Mouse (Mus musculus) ES-CJ7 (cell line): ENCODE results near the gene Dgkg.

Experiments used
- DNase-seq: peaks from one replicate; pipeline ENCODE4 v3.0.0; 2011; ENCODE audit warnings: low read depth, low spot score

Dgkg gene

DNA sequence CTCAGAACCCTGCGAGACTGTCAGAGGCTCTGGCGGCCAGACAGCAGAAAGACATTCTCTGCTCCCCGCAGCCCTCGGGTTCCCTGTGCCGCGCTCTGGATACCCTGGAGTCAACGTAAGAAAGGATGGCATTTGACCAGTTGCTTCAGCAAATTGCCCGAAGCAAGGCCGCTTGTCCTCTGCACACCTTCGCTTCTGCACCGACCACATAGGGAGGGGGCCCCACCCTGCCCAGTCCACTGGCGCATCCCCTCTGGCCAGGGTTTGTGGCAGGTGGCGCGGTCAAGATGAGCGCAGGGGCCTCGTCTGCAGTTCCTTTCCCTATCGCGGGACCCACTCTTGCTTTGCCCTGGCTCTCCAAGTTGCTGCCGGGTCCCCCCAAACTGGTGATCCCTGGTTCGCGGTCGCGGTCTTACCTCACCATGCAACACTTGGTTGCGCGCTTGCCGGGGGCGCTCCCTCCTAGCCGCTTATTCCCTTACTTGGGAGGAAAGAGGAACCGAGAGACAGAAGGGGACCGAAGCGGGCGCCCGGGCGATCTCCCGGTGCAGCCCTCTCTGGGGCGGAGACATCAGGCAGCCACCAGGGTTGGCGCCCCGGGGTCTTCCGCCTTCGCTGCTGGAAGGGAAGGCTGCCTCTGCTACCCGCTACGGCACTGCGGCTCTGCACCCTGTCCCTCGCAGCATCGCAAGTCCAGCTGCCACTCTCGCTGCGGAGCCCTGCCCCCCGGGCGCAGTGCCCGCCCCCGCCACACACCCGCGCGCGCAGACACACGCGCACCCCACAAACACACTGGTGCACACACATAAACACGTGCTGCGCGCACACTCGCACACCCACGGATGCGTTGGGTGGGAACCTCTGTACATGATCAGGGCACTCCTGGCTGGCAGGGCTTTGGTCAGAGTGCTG is at the start of gene Dgkg:
Gene Dgkg, minus strand, starts transcription at position 689 of the 912 bp plus-strand sequence.
- DNase-seq = peak; percentile 14

DNA sequence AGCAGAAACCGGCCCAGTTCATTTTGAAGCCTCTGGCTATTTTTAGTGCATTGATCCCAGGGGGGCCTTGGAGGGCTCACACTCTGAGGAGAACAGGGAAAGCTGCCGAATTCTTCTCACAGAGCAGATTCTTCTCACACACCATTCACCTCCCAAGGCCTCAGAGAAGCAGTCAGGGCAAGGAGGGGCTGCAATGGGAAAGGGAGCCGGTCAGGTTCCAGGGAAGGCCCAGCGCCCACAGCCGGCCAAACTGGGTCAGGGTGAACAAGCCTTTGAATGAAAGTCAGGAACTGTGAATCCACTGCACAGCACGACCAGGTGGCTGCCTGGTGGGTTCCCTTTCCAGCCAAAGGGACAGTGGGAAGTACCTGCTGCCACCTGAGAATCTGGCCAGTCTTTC is 47.9 kb upstream of the Dgkg start:
- DNase-seq = no peak

DNA sequence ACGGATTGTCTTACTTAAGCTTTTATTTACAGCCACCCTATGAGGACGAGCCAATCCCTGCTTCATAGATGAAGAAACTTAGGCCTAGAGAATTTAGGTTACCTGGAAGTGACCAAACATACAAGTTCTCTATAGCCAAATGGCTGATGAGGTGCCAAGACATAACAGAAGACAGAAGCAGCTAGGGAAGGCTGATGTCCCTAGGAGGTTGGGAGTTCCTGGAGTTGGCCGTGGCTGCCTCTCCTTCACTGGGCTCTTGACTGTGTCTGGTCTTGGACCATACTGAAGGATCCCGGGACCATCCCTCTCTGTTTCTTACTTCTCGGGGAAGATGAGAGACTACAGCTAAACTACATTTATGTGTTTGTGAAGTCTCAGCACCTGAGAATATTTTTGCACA is 47.1 kb upstream of the Dgkg start:
- no peak for DNase-seq

DNA sequence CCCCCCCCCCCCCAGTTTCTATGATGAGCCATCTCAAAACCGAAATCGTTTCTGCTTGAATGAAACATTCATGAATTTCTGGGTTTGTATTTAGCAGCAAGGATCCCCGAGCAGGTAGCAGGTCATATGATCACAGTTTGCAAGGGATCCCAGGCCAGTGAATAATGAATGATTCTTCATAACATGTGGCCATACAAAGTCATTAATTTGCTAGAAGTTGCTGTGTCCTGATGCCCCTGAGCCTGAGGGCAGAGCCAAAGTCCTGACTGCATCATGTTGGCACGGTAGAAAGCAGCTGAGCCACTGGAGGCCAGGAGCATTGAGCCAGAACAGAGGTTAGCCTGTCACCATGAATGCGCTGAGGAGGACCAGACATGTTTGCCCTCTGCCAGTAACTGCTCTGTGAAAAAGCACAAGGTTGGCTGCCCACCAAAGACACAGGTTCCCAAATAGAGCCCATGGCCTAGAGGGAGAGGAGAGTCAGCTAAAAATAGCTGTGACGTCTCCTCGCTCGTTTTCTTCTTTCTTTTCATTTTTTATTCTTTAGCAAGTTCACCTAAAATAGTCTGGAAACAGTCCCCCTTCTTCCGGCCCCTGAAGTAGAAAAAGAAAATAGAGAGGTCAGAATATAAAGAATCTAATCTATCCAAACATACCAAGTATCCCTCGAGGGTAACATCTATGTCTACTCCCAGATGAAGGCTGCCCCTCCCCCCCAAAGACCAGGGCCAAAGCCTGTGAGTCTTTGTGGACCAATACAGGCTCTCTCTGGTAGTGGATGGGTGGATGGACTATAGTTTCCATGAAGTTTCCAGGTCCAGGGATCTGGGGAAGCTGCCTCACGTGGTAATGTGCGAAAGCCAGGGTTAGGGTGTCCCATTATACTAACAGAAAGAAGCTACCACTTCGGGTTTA is 42.1 kb upstream of the Dgkg start:
- no peak for DNase-seq

DNA sequence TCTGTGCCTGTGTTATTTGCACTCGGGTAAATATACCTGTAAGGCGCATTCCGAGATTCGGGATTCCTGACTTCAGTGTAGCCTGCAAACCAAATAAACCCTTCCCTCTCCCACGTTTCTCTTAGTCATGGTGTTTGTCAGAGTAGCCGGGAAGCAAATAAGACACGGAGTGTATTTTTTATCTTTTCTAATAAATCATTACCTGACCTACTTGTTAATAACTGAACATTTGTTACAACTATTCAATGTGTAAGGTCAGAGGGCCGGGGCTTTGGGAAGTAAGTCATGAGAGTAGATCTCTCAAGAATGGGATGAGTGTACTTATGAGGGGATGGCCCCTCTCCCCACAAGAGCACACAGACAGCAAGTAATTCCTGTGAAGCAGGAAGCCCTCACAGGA is 41.1 kb upstream of the Dgkg start:
- DNase-seq = no peak

DNA sequence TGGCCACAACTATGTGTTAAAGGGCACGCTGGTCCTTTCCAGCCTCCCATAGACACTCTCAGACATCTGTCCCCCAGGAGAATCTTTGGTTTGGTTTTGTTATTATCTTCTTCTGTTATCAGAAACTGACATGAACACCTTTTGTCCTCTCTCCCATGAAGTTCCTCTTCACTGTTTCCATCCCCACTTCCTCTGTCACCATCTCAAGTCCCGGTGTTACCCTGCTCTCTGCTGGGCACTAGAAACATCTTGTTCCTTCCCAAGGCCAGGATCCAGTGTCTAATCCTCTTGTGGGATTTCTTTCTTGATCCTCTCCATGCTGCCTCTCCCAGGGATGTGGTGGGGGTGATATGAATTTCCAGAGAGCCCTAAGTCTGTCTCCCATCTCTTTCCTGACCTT is 32.6 kb upstream of the Dgkg start:
- DNase-seq = no peak

DNA sequence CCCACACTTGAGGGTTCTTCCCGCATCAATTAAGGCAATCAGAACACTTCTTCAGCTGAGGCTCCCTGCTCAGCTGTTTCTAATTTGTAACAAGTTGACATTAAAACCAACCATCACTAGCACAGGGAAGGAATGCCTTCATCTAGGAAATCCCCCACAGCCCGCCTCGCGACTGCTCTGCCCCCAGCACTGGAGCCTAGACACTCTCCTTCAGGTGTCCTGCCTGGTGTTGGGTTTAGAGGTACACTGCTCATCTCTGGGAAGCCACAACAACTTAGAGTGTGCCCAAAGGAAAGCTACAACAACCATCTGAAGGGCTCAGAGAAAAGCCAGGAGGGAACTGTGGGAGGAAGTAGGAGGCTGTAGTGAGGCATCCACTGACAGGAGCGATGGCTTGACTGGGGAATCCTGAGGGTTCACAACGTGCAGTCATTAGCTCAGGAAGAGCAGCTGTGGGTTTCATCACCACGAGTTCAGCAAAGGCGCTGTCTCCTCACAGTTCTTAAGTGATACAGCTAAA is 30.8 kb upstream of the Dgkg start:
- DNase-seq = no peak

DNA sequence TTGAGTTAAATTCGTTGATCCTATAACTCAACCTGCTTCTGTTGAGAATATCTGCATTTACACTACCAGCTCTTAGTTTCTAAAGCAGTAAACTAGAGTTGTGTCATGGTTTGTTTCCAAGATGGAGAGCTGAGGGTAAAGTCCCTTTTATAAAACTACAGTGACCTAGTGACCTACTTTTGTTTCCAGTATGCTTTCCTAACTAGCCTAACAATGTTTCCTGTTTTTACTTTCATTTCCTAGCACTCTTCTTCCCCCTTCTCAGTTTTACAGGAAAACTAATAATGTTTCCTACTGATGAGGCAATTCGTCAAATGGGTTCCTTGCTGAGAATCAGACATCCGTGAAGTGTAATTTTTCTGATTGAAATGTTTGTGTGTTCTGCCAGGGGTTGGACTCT is 26.6 kb upstream of the Dgkg start:
- DNase-seq = no peak

DNA sequence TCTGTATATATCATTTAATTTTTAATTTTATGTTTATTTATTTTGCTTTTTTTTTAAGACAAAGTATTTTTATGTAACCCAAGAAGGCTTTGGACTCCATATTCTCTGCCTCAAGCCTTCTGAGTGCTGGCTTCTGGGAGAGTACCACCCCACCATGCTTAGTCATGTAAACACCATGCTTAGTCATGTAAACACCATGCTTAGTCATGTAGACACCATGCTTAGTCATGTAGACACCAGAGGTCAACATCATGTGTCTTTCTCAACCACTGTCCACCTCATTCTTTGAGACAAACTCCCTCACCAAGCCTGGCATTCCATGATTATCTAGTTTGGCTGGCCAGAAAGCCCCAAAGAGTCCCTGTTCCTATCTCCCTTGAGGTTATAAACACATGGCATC is 25.7 kb upstream of the Dgkg start:
- DNase-seq = no peak

DNA sequence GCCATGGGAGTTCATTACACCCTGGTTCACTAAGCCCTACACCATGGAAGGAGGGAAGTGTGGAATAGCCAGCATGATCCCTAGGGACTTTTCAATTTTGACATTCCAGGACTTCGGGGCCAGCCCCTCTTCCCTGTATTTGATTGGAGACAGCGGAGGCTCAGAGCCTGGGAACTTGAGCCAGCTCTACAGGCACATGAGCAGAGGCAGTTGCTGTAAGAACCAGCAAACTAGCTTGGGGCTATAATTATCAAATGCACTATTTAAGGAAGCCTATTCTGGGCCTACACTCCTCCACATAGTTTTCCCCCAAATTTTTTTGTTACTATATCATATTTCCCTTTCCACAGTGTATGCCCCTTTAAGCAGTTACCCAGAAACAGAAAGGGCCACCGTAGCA is 22.6 kb upstream of the Dgkg start:
- DNase-seq = no peak

DNA sequence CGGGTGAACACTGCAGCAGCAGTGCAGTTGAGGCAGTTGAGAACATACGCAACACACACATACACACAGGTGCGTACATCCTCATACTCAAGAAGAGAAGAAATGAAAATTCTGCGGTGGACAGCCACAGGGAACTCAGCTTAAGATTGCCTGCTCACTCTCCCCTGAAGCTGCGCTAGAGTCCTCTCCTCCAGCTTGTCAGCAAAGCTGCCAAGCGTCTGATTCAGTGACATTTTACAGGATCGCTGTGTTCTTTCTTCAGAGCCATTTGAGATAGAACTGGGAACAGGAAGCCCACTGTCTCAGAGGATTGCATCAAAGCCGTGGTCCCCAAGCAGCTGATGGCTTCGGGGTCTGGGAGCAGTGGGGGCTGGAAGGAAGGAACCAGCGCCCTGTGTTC is 17.6 kb upstream of the Dgkg start:
- no peak for DNase-seq

DNA sequence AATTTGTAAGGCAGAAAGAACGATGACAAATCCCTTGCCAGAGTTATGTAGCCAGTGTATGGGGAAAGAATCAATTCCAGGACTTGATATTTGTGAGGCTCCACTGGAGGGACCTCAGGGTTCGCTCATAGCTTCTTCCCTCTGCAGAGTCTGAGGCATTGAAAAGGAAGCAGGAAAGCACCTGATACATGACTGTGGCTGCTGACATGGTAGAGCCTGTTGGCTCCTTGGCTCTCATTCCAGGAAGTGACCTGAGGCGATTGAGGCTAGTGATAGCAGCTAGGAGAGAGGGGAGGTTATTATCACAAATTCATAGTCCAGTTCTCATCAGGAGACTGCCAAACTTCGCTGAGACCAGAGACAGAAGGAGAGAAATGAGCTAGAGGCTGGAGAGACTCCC is 17.1 kb upstream of the Dgkg start:
- DNase-seq = no peak

DNA sequence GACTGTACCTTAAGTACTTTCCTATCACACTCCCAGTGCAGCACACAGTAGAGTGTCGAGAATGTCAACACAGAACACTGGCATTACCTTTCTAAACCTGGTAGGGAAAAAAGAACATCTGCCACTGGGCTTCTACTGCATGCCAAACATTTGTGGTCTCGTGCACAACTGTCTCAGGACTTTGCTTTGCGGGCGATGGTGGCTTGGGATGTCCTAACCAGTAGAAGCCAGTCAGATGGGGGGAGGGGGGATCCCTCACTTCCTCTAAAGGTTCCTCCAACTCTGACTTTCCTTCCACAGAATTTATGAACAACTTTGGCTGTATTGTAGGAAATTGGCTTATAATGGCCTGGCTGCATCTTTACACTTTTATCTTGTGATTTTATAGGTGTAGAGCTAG is 7.0 kb upstream of the Dgkg start:
- no peak for DNase-seq

DNA sequence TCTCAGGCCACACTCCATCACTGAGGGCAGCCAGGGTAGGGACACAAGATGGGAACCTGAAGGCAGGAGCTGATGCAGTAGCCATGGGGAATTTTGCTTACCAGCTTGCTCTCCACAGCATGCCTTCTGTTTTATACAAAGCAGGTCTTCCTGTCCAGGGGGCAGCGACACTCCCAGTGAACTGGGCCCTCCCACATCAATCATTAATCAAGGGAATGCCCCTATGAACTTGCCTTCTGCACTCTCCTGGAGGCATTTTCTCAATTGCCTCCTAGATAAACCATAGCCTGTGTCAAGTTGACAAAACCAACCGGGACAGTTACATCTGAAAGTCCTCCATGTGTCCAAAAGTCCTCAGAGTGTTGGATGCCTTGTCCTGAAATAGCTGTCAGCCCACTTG is 6.1 kb upstream of the Dgkg start:
- DNase-seq = no peak

DNA sequence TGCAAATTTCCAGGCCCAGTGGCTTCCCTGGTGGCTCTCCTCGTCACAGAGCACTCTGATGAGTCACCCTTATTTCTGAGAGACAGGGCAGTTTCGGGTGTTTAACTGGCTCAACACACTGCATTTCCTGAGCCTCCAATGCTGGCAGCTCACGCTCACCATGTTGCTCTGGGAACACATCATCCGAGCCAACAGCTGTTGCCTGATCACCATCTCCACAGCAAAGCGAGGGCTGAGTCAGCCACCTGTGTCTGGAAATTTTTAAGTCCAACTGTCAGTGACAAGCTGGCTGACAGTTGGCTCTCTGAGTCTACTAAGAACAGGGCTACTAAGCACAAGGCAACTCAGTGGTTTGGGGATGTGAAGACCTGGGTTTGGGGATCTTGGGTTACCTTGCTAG is 4.1 kb upstream of the Dgkg start:
- DNase-seq = no peak

DNA sequence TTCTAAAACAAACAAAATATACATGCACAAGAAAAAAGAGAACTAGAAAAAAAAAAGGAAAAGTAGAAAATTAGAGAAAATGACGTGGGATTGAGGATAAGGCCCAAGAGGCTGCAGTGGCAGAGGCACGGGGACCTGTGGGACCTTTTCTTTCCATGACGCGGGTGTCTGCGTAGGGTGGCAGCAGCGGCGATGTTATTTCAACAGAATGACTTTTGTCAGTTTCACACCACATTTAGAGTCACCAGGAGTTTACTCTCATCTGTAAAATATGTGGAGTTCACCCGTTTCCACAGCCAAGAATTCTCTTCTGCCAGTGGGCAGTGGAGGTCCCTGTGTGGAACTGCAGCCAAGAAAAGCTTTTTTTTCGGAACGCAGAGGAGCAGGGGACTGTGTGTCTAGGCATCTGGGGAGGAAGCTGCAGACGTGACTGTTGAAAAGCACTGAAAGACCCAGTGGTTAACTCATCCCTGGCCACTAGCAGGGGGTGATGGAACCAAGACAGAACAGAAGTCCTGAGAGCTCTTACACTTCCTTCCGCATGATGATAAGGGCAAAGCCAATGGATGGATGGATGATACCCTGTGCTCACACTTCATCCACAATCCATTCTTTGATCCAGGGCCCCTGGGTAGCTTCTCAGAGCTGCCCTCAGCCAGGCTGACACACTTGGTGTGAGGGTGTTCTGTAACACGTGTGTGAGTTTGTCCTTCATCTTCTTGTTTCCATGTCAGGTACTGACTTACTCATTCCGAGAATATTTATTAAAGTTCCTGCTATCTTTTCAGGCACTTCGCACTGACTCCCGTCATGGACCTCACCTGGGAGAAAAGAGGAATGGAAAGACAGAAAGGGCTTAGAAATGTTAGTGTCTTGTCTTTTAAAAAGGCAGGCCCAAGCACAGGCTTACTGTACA is 1.1 kb upstream of the Dgkg start:
- DNase-seq = no peak

DNA sequence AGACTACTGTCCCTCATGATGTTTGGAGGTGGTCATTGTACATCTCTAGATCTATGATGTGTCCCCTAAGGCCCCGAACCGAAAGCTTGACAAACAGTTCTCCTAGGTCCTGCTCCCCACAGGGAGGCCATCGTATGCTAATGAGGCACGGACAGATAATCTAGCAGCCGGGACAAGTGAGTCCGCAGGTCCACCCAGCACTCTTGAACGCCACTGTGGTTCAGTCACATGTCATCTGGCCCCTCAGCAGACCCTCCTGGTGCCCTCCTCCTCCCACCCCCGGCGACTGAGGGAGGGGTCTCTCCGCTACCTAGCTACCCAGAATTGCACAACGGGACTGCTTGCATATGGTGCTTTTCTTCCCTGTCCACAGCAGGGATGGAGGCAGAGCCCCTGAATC is 1.2 kb downstream of the Dgkg start:
- DNase-seq = no peak

DNA sequence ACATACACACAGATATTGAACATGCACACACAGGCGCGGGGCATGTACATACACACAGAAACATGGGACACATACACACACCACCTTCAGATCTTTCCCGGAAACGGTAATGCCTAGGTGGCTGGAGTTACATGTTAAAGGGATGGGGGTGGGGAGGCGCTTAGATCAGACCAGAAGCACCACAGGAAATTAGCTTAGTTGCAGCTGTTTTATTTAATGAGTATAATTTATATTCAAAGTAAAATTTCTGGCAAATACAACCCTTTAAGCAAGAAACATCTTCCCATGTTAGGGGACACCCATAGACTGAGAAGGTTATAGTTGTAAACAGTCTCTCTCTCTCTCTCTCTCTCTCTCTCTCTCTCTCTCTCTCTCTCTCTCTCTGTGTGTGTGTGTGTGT is 1.8 kb downstream of the Dgkg start:
- DNase-seq = no peak

DNA sequence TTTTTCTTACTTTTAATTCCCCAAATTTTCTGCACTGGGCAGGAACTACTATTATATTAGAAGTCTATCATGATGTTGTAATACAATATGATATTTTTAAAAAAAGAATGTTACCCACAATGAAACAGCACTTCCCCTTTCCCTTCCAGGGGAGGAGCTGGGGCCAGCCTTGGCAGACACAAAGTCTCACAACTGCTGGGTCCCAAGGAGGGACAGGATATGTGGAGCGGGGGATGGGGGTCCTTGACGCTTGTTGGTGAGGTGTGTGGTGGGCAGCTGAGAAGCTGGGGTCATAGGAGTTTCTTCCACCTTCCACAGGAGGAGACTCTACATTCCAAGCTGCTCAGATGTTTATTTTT is 2.6 kb downstream of the Dgkg start:
- DNase-seq = no peak

DNA sequence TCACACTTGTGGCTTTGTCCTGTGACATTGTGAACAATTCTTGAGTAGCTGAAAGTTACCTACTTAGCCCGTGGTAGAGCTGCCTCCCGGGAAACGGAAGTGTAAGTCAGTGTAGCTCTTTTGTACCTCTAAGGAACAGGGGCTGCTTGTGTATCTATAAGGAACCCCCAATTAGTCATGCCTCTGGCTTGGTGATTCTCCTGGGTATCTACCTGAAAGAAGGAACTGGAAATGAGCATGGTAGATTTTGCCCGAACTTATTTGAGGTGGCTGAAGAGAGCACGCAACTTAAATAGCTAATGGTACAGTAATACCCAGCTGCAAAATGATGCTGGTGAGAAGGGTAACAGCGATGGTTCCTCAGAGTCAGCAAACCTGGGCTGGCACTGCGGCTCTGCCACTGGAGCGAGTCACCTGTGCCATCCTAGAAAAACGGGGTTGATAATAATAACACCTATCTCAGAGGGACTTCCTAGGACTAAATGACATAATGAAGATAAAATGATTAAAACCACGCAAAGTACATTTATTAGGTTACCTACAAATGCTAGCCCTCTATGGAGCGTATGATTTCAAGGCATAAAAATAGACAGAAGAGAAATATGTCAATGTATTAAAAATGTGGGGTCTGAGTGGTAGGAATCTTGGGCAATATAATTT is 3.1 kb downstream of the Dgkg start:
- no peak for DNase-seq

DNA sequence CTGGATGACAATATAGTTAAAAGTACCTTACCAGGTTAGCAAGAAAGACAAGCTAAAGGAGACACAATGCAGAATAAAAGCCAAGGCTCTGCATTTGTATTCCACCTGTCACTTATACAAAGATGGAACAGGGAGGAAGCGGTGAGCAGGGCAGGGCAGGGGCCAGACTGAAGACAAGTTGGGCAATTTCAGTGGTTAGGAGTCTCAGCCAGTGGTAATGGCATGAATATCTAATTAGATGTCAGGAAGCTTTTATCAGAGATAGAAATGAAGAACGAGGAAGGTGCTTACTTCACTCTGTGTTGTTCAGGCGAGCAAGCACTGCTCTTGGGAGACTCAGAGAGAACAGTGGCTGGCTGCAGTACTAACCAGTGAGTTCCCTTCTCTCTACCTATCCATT is 5.8 kb downstream of the Dgkg start:
- DNase-seq = no peak
